Mouse (Mus musculus) induced T-regulatory cell, adult 2 months (primary cell): Measurements from ENCODE around the gene Pnpla7.

Source experiments
- DNase-seq: peaks from one replicate; pipeline ENCODE4 v3.0.0-alpha.2; 2012; ENCODE audit warnings: low read depth

Gene Pnpla7

DNA sequence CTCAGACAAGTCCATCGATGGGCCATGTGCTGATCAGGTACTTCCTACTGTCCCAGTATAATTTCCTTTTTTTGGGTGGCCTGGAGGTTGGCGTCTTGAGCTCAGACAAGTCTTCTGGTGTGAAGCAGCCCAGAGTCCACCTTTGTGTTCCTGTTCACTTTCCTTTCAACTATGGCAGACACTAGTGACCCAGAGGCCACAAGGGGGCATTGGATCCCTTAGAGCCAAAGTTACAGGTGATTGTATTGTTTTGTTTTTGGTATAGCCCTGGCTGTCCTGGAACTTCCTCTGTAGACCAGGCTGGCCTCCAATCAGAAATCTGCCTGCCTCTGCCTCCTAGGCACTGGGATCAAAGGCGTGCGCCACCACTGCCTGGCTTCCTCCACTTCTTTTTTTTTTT is 96.6 kb downstream of the Pnpla7 start:
- DNase-seq: peak; percentile 34

DNA sequence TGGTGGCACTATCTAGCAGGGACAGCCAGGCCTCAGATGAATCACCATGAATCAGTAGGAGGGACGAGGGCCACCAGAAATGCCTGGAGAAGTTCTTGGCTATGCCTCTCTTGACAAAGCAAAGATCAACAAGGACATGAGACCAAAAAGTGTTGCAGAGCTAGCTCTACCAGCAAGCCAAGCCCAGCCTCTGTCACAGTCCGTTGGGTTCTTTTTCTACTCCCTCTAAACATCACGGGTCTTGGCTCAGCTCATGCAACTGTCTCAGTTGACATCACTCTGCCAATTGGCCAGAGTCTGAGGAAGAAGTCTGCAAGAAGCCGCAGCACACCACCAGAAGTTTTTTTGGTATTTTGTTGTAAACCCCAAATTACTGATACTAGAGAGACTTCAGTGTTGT is 99.7 kb downstream of the Pnpla7 start:
- no peak for DNase-seq

DNA sequence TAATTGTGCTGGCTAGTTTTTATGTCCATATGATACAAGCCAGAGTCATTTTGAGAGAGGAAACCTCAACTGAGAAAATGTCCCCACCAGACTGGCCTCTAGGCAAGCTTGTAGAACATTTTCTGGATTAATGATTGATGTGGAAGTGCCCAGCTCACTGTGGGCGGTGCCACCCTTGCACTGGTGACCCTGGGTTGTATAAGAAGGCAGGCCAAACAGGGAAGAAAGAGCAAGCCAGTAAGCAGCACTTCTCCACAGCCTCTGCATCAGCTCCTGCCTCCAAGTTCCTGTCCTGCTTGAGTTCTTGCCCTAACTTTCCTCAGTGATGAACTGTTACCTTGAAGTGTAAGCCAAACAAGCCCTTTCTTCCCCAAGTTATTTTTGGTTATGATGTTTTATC is 103.1 kb downstream of the Pnpla7 start:
- DNase-seq: no peak

DNA sequence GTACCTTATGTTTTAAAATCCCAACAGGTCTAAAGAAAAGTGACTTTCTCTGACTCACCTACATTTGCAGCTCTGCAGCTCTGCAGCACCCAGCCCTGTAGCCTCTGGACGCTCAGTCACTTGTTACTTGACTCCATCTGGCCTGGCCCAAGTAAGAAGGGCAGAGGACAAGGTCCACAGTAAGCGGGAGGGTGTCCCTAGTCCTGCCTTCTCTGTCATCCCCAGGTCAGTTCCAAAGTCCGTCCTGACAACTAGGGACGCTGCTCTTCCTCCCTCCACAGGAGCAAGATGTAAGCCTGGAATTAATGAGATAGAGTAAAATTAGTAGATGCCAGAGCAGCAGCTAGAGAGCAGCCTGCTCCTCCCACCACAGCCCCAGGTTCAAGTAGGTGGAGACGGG is 104.2 kb downstream of the Pnpla7 start, which contains the start of gene Entpd8:
Entpd8 (plus strand) TSS at position 229 of the 400 bp plus-strand sequence.
- no peak for DNase-seq

DNA sequence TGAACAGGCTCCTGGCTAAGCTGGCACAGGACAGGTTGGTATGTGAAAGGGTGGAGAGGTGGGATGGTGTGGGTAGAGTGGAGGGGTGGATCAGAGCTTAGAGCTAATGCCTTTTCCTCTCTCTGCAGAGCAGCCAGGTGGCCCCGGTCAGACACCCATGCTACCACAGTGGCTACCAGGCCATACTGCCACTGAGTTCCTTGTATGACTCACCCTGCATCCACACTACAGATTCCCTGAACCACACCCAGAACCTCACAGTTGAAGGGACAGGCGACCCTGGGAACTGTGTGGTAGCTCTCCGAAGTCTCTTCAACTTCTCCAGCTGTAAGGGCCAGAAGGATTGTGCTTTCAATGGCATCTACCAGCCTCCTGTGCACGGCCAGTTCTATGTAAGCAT is 107.9 kb downstream of the Pnpla7 start:
- DNase-seq: no peak

DNA sequence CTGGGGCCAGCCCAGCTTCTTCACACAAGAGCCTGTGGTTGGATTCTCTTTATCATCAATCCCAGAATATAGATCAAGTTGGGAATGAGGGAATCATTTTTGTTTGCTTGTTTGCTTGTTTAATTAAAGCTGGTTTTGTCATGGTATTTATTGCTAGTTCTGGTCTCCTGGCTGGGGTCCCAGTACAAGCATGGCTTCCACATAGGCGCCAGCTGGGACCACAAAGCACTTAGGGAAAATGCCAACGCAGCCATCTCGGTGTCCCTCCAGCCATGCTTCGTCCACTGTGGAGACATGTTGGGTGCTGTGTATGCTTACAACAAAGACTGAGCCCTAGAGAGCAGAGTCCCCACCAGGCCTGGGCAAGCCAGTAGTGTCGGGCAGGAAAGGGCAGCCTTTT is 109.7 kb downstream of the Pnpla7 start:
- DNase-seq: no peak

DNA sequence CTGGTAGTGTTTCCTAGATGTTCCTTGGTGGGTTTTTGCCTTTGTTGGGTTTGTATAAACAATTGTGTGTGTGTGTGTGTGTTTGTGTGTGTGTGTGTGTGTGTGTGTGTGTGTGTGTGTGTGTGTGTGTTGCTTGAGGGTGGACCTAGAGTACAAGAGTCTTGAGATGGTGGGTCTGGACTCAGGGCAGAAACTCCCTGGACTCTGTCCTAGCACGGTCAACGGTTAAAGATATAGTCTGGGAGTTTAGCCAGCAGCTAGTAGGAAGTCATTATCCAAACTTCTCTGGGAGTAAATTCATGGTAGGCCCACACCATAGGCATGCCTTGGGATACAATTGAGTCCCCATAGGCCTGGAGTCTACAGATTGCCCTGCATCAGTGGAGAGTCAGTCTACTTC is 112.0 kb downstream of the Pnpla7 start:
- no peak for DNase-seq

DNA sequence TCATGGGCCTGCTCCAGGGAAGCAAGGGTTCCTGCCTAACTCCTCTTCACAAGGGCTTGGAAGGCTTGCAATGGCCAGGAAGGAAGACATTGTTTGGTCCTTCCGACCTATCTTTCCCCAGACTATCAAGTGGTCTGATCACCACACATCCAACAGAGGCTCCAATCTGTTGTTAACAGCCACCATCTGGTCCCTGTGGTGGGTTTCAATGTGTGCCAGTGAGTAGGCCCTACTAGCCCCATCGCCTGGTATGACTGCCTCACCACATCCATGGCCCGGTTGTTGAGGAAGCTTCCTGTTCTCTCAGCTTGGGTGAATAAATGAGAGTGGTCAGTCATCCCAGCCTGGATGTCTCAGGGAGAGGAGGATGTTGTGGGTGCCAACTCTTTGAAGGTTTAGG is 112.8 kb downstream of the Pnpla7 start:
- DNase-seq: no peak

DNA sequence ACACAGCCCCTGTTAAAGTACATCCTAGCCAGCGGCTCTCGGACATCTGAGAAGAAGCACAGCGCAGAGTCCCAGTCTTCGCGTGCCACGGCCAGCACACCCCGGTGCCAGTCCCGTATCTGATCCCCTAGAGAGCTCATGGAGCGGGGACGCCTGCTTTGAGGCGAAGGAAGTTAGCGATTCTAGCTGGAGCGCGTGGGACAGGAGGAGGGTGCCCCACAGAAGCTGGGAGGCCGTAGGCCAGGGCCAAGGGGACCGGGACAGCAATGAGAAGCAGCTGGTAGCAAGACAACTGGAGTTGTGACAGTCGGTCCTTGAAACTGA is 118.9 kb downstream of the Pnpla7 start:
- no peak for DNase-seq

DNA sequence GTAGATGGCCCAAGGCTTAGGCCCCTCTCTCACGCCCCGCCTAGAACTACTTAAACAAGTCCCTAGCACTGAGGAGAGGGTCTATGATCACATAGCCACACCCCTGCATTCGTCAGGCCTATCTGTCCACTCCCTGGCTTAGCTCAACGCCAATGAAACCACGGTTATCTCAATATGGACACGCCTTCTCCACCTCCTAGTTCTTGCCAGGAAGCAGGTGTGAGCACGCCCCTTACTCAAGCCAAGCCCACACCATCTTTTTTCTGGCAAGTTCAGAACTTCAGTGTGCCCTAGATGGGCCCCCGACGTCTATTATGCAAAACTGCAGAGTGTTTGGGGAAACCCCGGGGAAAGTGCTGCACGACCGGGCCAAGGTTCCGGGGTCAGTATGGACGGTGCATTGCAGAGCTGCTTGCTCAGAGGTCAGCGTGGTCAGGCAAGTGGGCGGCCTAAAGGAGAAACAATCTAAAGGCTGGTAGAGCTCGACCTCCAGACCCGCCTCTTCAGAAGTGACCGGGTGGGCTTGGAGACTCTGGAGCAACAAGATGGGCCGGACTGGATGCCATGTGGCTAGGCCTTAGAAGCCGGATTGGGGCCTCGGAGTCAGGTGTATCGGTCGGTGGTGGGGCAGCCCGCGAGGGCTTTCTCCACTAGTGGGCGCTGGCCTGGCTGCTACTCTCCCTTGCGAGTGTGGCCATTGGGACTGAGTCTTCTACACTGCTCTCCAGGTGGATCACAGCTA is 119.4 kb downstream of the Pnpla7 start, which contains the start of gene Noxa1:
Noxa1 (minus strand) TSS at position 41 of the 742 bp plus-strand sequence.
- DNase-seq: peak; percentile 42

DNA sequence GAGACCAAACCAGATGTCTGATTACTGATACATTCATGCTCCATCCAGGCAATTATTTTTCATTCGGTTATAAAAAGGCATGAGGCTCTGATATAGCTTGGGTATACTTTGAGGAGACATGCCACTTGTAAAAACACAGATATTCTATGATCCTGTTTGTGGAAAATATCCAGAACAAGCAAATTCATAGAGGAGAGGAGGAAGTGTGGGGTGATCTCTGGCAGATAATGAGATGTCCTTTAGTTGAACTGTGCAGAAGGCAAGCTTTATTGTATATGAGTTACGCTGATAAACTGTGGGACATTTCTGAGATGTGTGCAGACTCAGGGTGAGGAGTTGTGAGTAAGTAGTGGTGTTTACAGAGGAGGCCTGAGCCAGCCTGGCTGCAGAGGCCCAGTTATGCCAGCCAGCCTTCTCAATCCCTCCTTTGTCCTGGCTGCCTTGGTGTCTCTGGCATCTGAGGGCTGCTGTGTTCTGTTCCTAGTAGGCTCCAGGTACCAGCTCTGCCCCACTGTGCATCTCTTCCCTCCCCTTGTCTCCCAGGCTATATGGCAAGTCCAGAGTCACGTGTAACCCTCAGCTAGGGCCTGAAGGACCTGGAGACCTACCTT is 122.3 kb downstream of the Pnpla7 start:
- no peak for DNase-seq

DNA sequence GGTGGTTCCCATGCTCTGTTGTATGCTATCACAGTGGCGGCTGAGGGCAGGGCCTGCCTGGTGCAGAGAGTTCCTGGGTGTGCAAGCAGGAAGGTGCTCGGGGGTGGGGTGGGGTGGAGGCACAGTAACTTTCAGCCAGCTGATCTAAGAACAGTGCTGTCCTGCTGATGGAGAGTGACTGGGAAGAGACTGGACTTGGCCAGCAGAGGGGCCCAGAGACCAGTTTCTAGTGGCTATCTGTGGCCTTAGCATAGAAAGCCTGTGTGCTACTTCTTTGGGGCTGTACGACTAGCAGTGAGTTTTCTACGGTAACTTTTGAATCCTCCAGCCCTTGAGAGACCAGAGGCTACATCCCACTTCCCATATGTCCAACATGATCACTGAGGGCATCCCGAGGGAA is 123.1 kb downstream of the Pnpla7 start:
- no peak for DNase-seq

DNA sequence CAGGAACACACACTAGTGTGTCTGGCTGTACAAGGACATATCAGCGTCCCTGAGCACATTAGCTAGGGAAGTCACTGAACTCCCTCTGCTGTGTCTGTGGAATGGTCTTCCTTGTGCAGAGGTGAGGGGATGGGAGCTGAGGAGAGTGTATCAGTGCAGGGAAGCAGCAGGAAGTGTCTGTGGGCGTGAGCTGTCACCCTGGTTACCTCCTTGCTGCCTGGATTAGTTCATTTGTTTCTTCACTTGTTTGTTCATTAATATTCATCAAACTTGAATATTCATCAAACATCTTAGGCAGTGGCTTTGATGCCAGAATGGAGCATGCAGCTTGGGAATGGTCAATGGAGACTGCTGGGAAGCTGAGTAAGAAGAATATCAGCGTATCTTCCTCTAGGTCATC is 123.9 kb downstream of the Pnpla7 start:
- no peak for DNase-seq
